Mouse (Mus musculus) MEL (cell line): ENCODE measurements around the gene Fbxo6. TPM values are rescaled to one million over a fixed set of nuclear protein-coding genes. Genes with fewer than 3 reads are reported as not detected.

Experiments used
- DNase-seq: peaks from one replicate; pipeline ENCODE4 v3.0.0; 2011; ENCODE audit warnings: low read depth, low spot score
- H3K27ac ChIP-seq: 2 replicates; pipeline ENCODE4 v1.5.1; 2012; ENCODE audit warnings: low read depth, mild to moderate bottlenecking, control low read depth, low read length, moderate library complexity; ENCODE audit not compliant: control insufficient read depth
- H3K27me3 ChIP-seq, 2 experiments: fragments of 150-350 bp in 1 of 2; sonication (generic) in 1 of 2; 2 replicates each; pipeline ENCODE4 v1.6.1; 2012; ENCODE audit warnings: low read length in 2 of 2, mild to moderate bottlenecking in 2 of 2, improper control_type of control experiment in 1 of 2, moderate library complexity in 1 of 2; ENCODE audit not compliant: insufficient read depth in 2 of 2, control insufficient read depth in 1 of 2
- H3K36me3 ChIP-seq, 2 experiments: 2 replicates each; pipeline ENCODE4 v1.6.1; 2012 to 2014; ENCODE audit warnings: low read length in 2 of 2, improper control_type of control experiment in 1 of 2, inconsistent platforms in 1 of 2, mild to moderate bottlenecking in 1 of 2; ENCODE audit not compliant: insufficient read depth in 2 of 2, control insufficient read depth in 1 of 2
- H3K4me1 ChIP-seq, 2 experiments: fragments of 150-350 bp in 1 of 2; sonication (generic) in 1 of 2; 2 replicates each; pipeline ENCODE4 v1.6.1; 2012; ENCODE audit warnings: low read length in 2 of 2, improper control_type of control experiment in 1 of 2, mild to moderate bottlenecking in 1 of 2; ENCODE audit not compliant: insufficient read depth in 2 of 2, control insufficient read depth in 1 of 2
- H3K4me3 ChIP-seq, 2 experiments: fragments of 150-350 bp in 1 of 2; sonication (generic) in 1 of 2; 2 replicates each; pipeline ENCODE4 v1.5.1; 2012; ENCODE audit warnings: low read depth in 2 of 2, low read length in 2 of 2, mild to moderate bottlenecking in 2 of 2, moderate library complexity in 2 of 2, control low read depth in 1 of 2, improper control_type of control experiment in 1 of 2; ENCODE audit not compliant: control insufficient read depth in 1 of 2, insufficient read depth in 1 of 2
- H3K79me2 ChIP-seq: 2 replicates; pipeline ENCODE4 v1.6.1; 2012; ENCODE audit warnings: mild to moderate bottlenecking, low read length, moderate library complexity; ENCODE audit not compliant: control insufficient read depth, poor library complexity, insufficient read depth
- H3K9ac ChIP-seq: 2 replicates; pipeline ENCODE4 v1.6.1; 2012; ENCODE audit warnings: low read depth, mild to moderate bottlenecking, control low read depth, low read length, moderate library complexity; ENCODE audit not compliant: control insufficient read depth, poor library complexity, severe bottlenecking
- H3K9me3 ChIP-seq: fragments of 150-350 bp; sonication (generic); replicated peaks from 2 replicates; pipeline ENCODE4 v1.6.1; 2012; ENCODE audit warnings: mild to moderate bottlenecking, low read length, improper control_type of control experiment, moderate library complexity; ENCODE audit not compliant: insufficient read depth
- BHLHE40 ChIP-seq: IDR thresholded peaks from 2 replicates; pipeline ENCODE4 v1.6.1; 2012; ENCODE audit warnings: low read depth, mild to moderate bottlenecking, inconsistent platforms, low read length, improper control_type of control experiment, borderline replicate concordance
- CHD1 ChIP-seq: IDR thresholded peaks from 2 replicates; pipeline ENCODE4 v1.6.1; 2012; ENCODE audit warnings: low read depth, mild to moderate bottlenecking, inconsistent platforms, low read length, improper control_type of control experiment
- CTCF ChIP-seq, 3 experiments: IDR thresholded peaks in 2 of 3; conservative IDR thresholded peaks in 1 of 3; 2 replicates each; pipeline ENCODE4 v1.5.1; 2011 to 2012; ENCODE audit warnings: low read length in 3 of 3, low read depth in 2 of 3, mild to moderate bottlenecking in 2 of 3, improper control_type of control experiment in 1 of 3, inconsistent platforms in 1 of 3, mixed read lengths in 1 of 3, moderate library complexity in 1 of 3; ENCODE audit not compliant: control insufficient read depth in 1 of 3, insufficient read depth in 1 of 3, poor library complexity in 1 of 3, severe bottlenecking in 1 of 3
- E2F4 ChIP-seq: IDR thresholded peaks from 2 replicates; pipeline ENCODE4 v1.6.1; 2011; ENCODE audit warnings: low read depth, low read length, improper control_type of control experiment, borderline replicate concordance
- ELF1 ChIP-seq: IDR thresholded peaks from 2 replicates; pipeline ENCODE4 v1.6.1; 2014; ENCODE audit warnings: low read depth, mild to moderate bottlenecking, inconsistent platforms, low read length, improper control_type of control experiment, moderate library complexity
- ETS1 ChIP-seq: IDR thresholded peaks from 2 replicates; pipeline ENCODE4 v1.6.1; 2012; ENCODE audit warnings: low read depth, mild to moderate bottlenecking, inconsistent platforms, low read length, improper control_type of control experiment, moderate library complexity
- GABPA ChIP-seq: IDR thresholded peaks from 2 replicates; pipeline ENCODE4 v1.6.1; 2012; ENCODE audit warnings: low read depth, mild to moderate bottlenecking, inconsistent platforms, low read length, improper control_type of control experiment, moderate library complexity
- GATA1 ChIP-seq: IDR thresholded peaks from 2 replicates; pipeline ENCODE4 v1.6.1; 2011; ENCODE audit warnings: low read depth, low read length, improper control_type of control experiment
- HCFC1 ChIP-seq: IDR thresholded peaks from 2 replicates; pipeline ENCODE4 v1.6.1; 2012; ENCODE audit warnings: low read depth, mild to moderate bottlenecking, inconsistent platforms, low read length, improper control_type of control experiment, moderate library complexity
- JUND ChIP-seq: IDR thresholded peaks from 2 replicates; pipeline ENCODE4 v1.6.1; 2011; ENCODE audit warnings: low read depth, mild to moderate bottlenecking, improper control_type of control experiment, low read length
- KAT2A ChIP-seq: conservative IDR thresholded peaks from 2 replicates; pipeline ENCODE4 v1.6.1; 2012; ENCODE audit warnings: low read depth, low read length, improper control_type of control experiment, inconsistent platforms
- MAFK ChIP-seq: IDR thresholded peaks from 2 replicates; pipeline ENCODE4 v1.6.1; 2011; ENCODE audit warnings: low read depth, mild to moderate bottlenecking, low read length, improper control_type of control experiment, borderline replicate concordance
- MAZ ChIP-seq: IDR thresholded peaks from 2 replicates; pipeline ENCODE4 v1.6.1; 2012; ENCODE audit warnings: low read depth, mild to moderate bottlenecking, inconsistent platforms, low read length, improper control_type of control experiment
- MXI1 ChIP-seq: IDR thresholded peaks from 2 replicates; pipeline ENCODE4 v1.6.1; 2011; ENCODE audit warnings: mild to moderate bottlenecking, low read depth, low read length, improper control_type of control experiment
- NRF1 ChIP-seq: IDR thresholded peaks from 2 replicates; pipeline ENCODE4 v1.6.1; 2014; ENCODE audit warnings: low read depth, mild to moderate bottlenecking, inconsistent platforms, low read length, improper control_type of control experiment, moderate library complexity; ENCODE audit not compliant: poor library complexity, insufficient read depth, severe bottlenecking
- POLR2AphosphoS2 ChIP-seq: IDR thresholded peaks from 2 replicates; pipeline ENCODE4 v1.6.1; 2011; ENCODE audit warnings: low read length, improper control_type of control experiment
- POLR2AphosphoS5 ChIP-seq: IDR thresholded peaks from 2 replicates; pipeline ENCODE4 v1.6.1; 2012; ENCODE audit warnings: low read depth, borderline replicate concordance, mild to moderate bottlenecking, inconsistent platforms, low read length, moderate library complexity, mixed read lengths
- RAD21 ChIP-seq: IDR thresholded peaks from 2 replicates; pipeline ENCODE4 v1.6.1; 2011; ENCODE audit warnings: mild to moderate bottlenecking, low read depth, low read length, improper control_type of control experiment
- SIN3A ChIP-seq: IDR thresholded peaks from 2 replicates; pipeline ENCODE4 v1.6.1; 2012; ENCODE audit warnings: low read length, improper control_type of control experiment, inconsistent platforms
- SMC3 ChIP-seq: IDR thresholded peaks from 2 replicates; pipeline ENCODE4 v1.6.1; 2011; ENCODE audit warnings: low read depth, low read length, improper control_type of control experiment
- TBP ChIP-seq: IDR thresholded peaks from 2 replicates; pipeline ENCODE4 v1.8.0; 2011; ENCODE audit warnings: low read depth, low read length, improper control_type of control experiment
- TCF12 ChIP-seq: IDR thresholded peaks from 2 replicates; pipeline ENCODE4 v1.6.1; 2014; ENCODE audit warnings: low read depth, mild to moderate bottlenecking, inconsistent platforms, low read length, improper control_type of control experiment, moderate library complexity
- UBTF ChIP-seq: IDR thresholded peaks from 2 replicates; pipeline ENCODE4 v1.6.1; 2012; ENCODE audit warnings: low read depth, mild to moderate bottlenecking, inconsistent platforms, low read length, improper control_type of control experiment, moderate library complexity, borderline replicate concordance; ENCODE audit not compliant: insufficient read depth
- USF2 ChIP-seq, 2 experiments: IDR thresholded peaks; 2 replicates each; pipeline ENCODE4 v1.6.1; 2011 to 2012; ENCODE audit warnings: improper control_type of control experiment in 2 of 2, low read length in 2 of 2, borderline replicate concordance in 1 of 2, inconsistent platforms in 1 of 2, low read depth in 1 of 2, mild to moderate bottlenecking in 1 of 2; ENCODE audit not compliant: insufficient read depth in 1 of 2
- ZC3H11A ChIP-seq: IDR thresholded peaks from 2 replicates; pipeline ENCODE4 v1.6.1; 2012; ENCODE audit warnings: low read depth, mild to moderate bottlenecking, inconsistent platforms, low read length, improper control_type of control experiment
- ZKSCAN1 ChIP-seq: IDR thresholded peaks from 2 replicates; pipeline ENCODE4 v1.6.1; 2012; ENCODE audit warnings: low read depth, mild to moderate bottlenecking, inconsistent platforms, low read length, improper control_type of control experiment, moderate library complexity
- polyA plus RNA-seq, 2 experiments: library from polyadenylated mRNA; stranded (reverse) in 1 of 2; unstranded in 1 of 2; fragments of >175 nt in 1 of 2; fragments of >200 nt in 1 of 2; gene quantifications; 2 replicates each; pipeline versions ENCODE4 v1.2.1 to v1.2.4; 2012; ENCODE audit warnings: low replicate concordance in 2 of 2, low read depth in 1 of 2; ENCODE audit not compliant: insufficient read length in 2 of 2, insufficient read depth in 1 of 2, missing spikeins in 1 of 2
- total RNA-seq: library from RNA; depleted of rRNA; stranded (reverse); fragments of 300-350 nt; gene quantifications from 2 replicates; pipeline ENCODE4 v1.2.3, GENCODE M21; 2012

Gene Fbxo6
- total and polyA plus RNA-seq, 3 experiments: 37.3 to 62.6 TPM; not detected in 1

- Histone ChIP-seq H3K4me1 (peaks cover 0 to 5% of the 10 kb centered on the region in 2 experiments; a peak in 2 of 4 replicates), H3K79me2 (no peaks in the 10 kb centered on the region), H3K36me3 (no peaks in the 10 kb centered on the region), H3K27ac (no peak overlapping the region), H3K9ac (no peak overlapping the region), H3K4me3 (no peak overlapping the region), H3K9me3 (no peaks in the 10 kb centered on the region), H3K27me3 (peaks cover 0 to 3% of the 10 kb centered on the region in 2 experiments; a peak in 2 of 4 replicates)
- TF ChIP-seq MAZ (no peak), NRF1 (no peak), ETS1 (no peak), CTCF (IDR thresholded peaks at IDR 0.05 in 2 of 3, conservative IDR thresholded peaks at IDR 0.05 in 1 of 3; ENCODE audit: control insufficient read depth in 1 of 3, insufficient read depth in 1 of 3, low read depth in 2 of 3, low read length in 3 of 3, poor library complexity in 1 of 3, severe bottlenecking in 1 of 3) (no peak), ELF1 (no peak), TBP (no peak), RAD21 (no peak), TCF12 (no peak), CHD1 (no peak), BHLHE40 (no peak)
- no peak for DNase-seq
Observed at GRCm38 (mm10) chr4:148122694-148123066, 29.3 kb downstream of the Fbxo6 start.

GRCm38 (mm10) chr4:148121982-148122693, 29.8 kb downstream of the Fbxo6 start:
- H3K4me1 ChIP-seq: peaks cover 0 to 5% of the 10 kb centered on the region in 2 experiments; a peak in 2 of 4 replicates
- no peaks in the 10 kb centered on the region for H3K36me3 ChIP-seq
- TF ChIP-seq POLR2AphosphoS2: no peak
- TF ChIP-seq SIN3A: no peak
- TF ChIP-seq MAFK: no peak
- no peak for TF ChIP-seq CHD1
- no peak for TF ChIP-seq ELF1
- no peak for TF ChIP-seq USF2 (IDR thresholded peaks at IDR 0.05; ENCODE audit: borderline replicate concordance in 1 of 2, insufficient read depth in 1 of 2, low read depth in 1 of 2, low read length in 2 of 2)
- no peak for TF ChIP-seq MXI1
- no peak for TF ChIP-seq ZC3H11A
- TF ChIP-seq HCFC1: no peak
- TF ChIP-seq ZKSCAN1: no peak
- no peak for TF ChIP-seq UBTF
- no peak for TF ChIP-seq KAT2A
- no peak for TF ChIP-seq POLR2AphosphoS5
- TF ChIP-seq E2F4: no peak
- no peak for TF ChIP-seq SMC3
- no peak for TF ChIP-seq JUND
- no peak for TF ChIP-seq GATA1
- TF ChIP-seq GABPA: no peak
- peaks cover 0 to 3% of the 10 kb centered on the region in 2 experiments; a peak in 2 of 4 replicates for H3K27me3 ChIP-seq
- DNase-seq: no peak
- no peak overlapping the region for H3K4me3 ChIP-seq
- no peak overlapping the region for H3K9ac ChIP-seq
- H3K27ac ChIP-seq: no peak overlapping the region
- H3K79me2 ChIP-seq: no peaks in the 10 kb centered on the region
- no peaks in the 10 kb centered on the region for H3K9me3 ChIP-seq
